Mouse (Mus musculus) lung, postnatal 0 days (tissue): Measurements from ENCODE around the gene Gnb3.
"Not testable (repeated sequence)": the region's sequence is repeated elsewhere in the genome, so short reads cannot be mapped to it uniquely, and the experiment has no call there.

Experiments
- CTCF ChIP-seq: IDR thresholded peaks from 2 replicates; pipeline ENCODE4 v1.5.1; 2016; ENCODE audit warnings: antibody characterized with exemption, mild to moderate bottlenecking
- EP300 ChIP-seq: IDR thresholded peaks from 2 replicates; pipeline ENCODE4 v1.6.1; 2016; ENCODE audit warnings: antibody characterized with exemption, mild to moderate bottlenecking, control low read depth

GRCm38 (mm10) chr6:124810566-124811402 is 29.3 kb downstream of the Gnb3 start:
- TF ChIP-seq CTCF, EP300: not testable (repeated sequence)
